Mouse (Mus musculus) thymus, adult 2 months (tissue): Measurements from ENCODE around the gene Ccl17. TPM values are rescaled to one million over a fixed set of nuclear protein-coding genes. Genes with fewer than 3 reads are reported as not detected.
A peak's percentile ranks its signal among the peaks of the same experiment; 100 is the strongest.
"Not testable (repeated sequence)": the region's sequence is repeated elsewhere in the genome, so short reads cannot be mapped to it uniquely, and the experiment has no call there.

ENCODE experiments used
- DNase-seq: peaks from one replicate; pipeline ENCODE4 v3.0.0; 2021
- H3K27ac ChIP-seq: fragments of 200-500 bp; 2 replicates; pipeline ENCODE4 v1.5.1; 2012; ENCODE audit warnings: low read length, control low read depth; ENCODE audit not compliant: control insufficient read depth, insufficient read depth
- H3K27me3 ChIP-seq: fragments of 200-500 bp; 2 replicates; pipeline ENCODE4 v1.6.1; 2012; ENCODE audit warnings: mild to moderate bottlenecking, low read length, moderate library complexity, mixed read lengths; ENCODE audit not compliant: control insufficient read depth, insufficient read depth
- H3K36me3 ChIP-seq: fragments of 200-500 bp; 2 replicates; pipeline ENCODE4 v1.6.1; 2012; ENCODE audit warnings: mild to moderate bottlenecking, low read length, moderate library complexity; ENCODE audit not compliant: control insufficient read depth, insufficient read depth
- H3K4me1 ChIP-seq: fragments of 200-500 bp; replicated peaks from 2 replicates; pipeline ENCODE4 v1.6.1; 2012; ENCODE audit warnings: low read length; ENCODE audit not compliant: control insufficient read depth, insufficient read depth
- H3K4me3 ChIP-seq: fragments of 200-500 bp; 2 replicates; pipeline ENCODE4 v1.5.1; 2012; ENCODE audit warnings: mild to moderate bottlenecking, low read length, control low read depth, moderate library complexity; ENCODE audit not compliant: control insufficient read depth, insufficient read depth
- CTCF ChIP-seq: fragments of 200-500 bp; IDR thresholded peaks from 2 replicates; pipeline ENCODE4 v1.5.1; 2012; ENCODE audit warnings: mild to moderate bottlenecking, control low read depth, low read length, moderate library complexity, borderline replicate concordance; ENCODE audit not compliant: control insufficient read depth, poor library complexity, insufficient read depth; ENCODE audit errors: extremely low read depth
- POLR2A ChIP-seq: fragments of 200-500 bp; IDR thresholded peaks from 2 replicates; pipeline ENCODE4 v1.6.1; 2012; ENCODE audit warnings: mild to moderate bottlenecking, low read length, control low read depth, moderate library complexity; ENCODE audit not compliant: control insufficient read depth, poor library complexity, insufficient read depth; ENCODE audit errors: extremely low read depth
- WGBS: fragments of 180-500 bp; shearing (Covaris S2); methylation state at CpG from one replicate; pipeline ENCODE4 v1.1.7; 2018; 5-methylcytosine and 5-hydroxymethylcytosine counted together
- polyA plus RNA-seq: library from polyadenylated mRNA; depleted of rRNA; stranded (reverse); fragments of >200 nt; gene quantifications from 2 replicates; pipeline ENCODE4 v1.2.3, GENCODE M21; 2012

The Ccl17 gene
- polyA plus RNA-seq, 1 experiment: 15.7 TPM

GRCm38 (mm10) chr8:94836456-94837240 is 26.4 kb downstream of the Ccl17 start:
- Histone ChIP-seq H3K4me1 (peaks cover 8% of the 10 kb centered on the region), H3K36me3 (peaks cover 3% of the 10 kb centered on the region), H3K27me3 (no peaks in the 10 kb centered on the region), H3K27ac (no peak overlapping the region), H3K4me3 (no peak overlapping the region)
- no peak for DNase-seq
- WGBS: 89% methylated on average over 11 of the region's 11 CpGs
- TF ChIP-seq POLR2A (no peak), CTCF (no peak)

DNA sequence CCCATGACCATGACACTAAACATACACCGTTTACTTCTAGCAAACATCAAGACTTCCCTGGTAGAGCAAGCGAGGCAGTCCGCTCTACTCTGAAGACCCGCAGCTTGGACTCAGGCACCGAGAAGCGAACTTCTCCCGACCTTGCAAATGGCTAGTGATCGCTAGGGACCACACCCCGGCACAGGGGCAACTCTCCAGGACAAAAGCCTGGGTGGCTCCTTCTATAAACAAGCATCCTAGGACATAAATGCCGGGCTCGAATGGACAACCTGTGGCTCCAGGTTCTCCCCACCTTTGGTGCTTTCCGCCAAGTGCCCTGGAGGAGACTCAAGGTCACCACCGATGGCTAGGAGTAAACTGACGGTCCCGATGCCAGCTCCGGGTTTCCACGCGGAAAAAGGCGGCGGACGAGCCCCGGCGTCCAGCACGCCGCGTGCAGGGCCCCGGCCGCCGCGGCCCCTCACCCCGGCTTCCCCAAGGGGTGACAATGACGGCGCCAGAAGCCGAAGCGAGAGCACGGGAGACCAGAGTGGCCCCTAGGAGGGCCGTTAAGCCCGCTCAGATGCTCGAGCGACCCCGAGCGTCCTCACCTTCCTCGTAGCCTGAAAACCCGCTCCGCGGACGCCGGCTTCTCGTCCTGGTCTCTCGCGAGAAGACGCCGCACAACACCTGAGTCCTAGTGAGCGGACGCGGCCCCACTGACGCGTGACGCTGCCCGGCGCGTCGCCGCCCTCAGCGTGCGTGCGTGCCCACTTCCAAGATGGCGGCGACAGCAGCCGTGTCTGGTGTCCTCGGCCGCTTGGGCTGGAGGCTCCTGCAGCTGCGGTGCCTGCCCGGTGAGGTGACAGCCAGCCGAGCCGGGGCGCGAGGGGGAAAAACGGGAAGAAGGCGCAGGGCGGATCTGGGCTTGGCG is 27.7 kb downstream of the Ccl17 start, which contains the start of the genes Coq9 and Ciapin1:
Gene Coq9 (plus strand): TSS at position 660 of the 913 bp plus-strand sequence.
Gene Ciapin1 (minus strand): TSS at position 697 of the 913 bp plus-strand sequence.
- DNase-seq: peak; percentile 96

GRCm38 (mm10) chr8:94838600-94838999 is 28.3 kb downstream of the Ccl17 start:
- H3K36me3 ChIP-seq: no peaks in the 10 kb centered on the region
- H3K4me1 ChIP-seq: peaks cover 8% of the 10 kb centered on the region
- no peaks in the 10 kb centered on the region for H3K27me3 ChIP-seq
- under 1% methylated on average over 24 of the region's 24 CpGs for WGBS
- no peak for DNase-seq
- TF ChIP-seq POLR2A (no peak), CTCF (no peak)
- H3K4me3 ChIP-seq: peak overlapping the region; percentile 88
- H3K27ac ChIP-seq: peak overlapping the region; percentile 58

More for the DNA sequence above, 27.7 kb downstream of the Ccl17 start, which contains the start of the genes Coq9 and Ciapin1:
- H3K27ac ChIP-seq: peak within 1 kb of the TSS; percentile 58
- peak within 1 kb of the TSS; percentile 88 for H3K4me3 ChIP-seq
- under 1% methylated on average over 82 of the region's 82 CpGs for WGBS
- H3K27me3 ChIP-seq: no peaks in the 10 kb centered on the region
- H3K36me3 ChIP-seq: no peaks in the 10 kb centered on the region
- H3K4me1 ChIP-seq: peaks cover 8% of the 10 kb centered on the region
- TF ChIP-seq CTCF (peak; percentile 26; the same call in 1 of the 2 replicates), POLR2A (peak; percentile 94)

- H3K27ac ChIP-seq: no peak overlapping the region
- WGBS: 76% methylated on average over 2 of the region's 2 CpGs
- H3K36me3 ChIP-seq: no peaks in the 10 kb centered on the region
- no peak overlapping the region for H3K4me3 ChIP-seq
- peaks cover 8% of the 10 kb centered on the region for H3K4me1 ChIP-seq
- TF ChIP-seq POLR2A: no peak
- TF ChIP-seq CTCF: no peak
- no peak for DNase-seq
- no peaks in the 10 kb centered on the region for H3K27me3 ChIP-seq
Observed at GRCm38 (mm10) chr8:94841183-94841582, 30.9 kb downstream of the Ccl17 start.

DNA sequence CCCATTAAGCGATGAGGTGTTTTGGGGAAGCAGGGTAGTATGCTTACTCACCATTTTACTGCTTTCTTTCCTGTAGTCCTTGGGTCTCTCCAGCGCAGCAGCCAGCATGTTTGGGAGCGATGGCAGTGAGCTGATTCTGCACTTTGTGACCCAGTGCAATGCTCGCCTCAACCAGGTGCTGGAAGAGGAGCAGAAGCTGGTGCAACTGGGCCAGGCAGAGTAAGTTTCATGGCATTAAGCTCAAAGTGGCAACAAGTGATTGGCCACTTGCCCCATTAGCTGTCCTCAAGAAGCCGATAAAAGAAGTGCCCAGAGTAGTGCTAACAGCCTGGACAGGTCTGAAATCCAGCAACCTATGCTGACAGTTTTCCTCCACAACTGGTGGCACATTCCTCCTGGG is 39.8 kb downstream of the Ccl17 start:
- TF ChIP-seq POLR2A (no peak), CTCF (no peak)

GRCm38 (mm10) chr8:94854761-94855160 is 44.5 kb downstream of the Ccl17 start:
- not testable (repeated sequence) for H3K4me3 ChIP-seq, H3K27ac ChIP-seq, H3K4me1 ChIP-seq, H3K27me3 ChIP-seq, DNase-seq
- peaks cover 15% of the 10 kb centered on the region for H3K36me3 ChIP-seq
- WGBS: 94% methylated on average over 11 of the region's 11 CpGs

More for the DNA sequence above, 39.8 kb downstream of the Ccl17 start:
- WGBS: 97% methylated on average over 5 of the region's 5 CpGs
- no peak overlapping the region for H3K4me3 ChIP-seq
- no peaks in the 10 kb centered on the region for H3K4me1 ChIP-seq
- H3K27me3 ChIP-seq: no peaks in the 10 kb centered on the region
- peaks cover 15% of the 10 kb centered on the region for H3K36me3 ChIP-seq
- DNase-seq: no peak
- no peak overlapping the region for H3K27ac ChIP-seq
